In the genomic region with DNA sequence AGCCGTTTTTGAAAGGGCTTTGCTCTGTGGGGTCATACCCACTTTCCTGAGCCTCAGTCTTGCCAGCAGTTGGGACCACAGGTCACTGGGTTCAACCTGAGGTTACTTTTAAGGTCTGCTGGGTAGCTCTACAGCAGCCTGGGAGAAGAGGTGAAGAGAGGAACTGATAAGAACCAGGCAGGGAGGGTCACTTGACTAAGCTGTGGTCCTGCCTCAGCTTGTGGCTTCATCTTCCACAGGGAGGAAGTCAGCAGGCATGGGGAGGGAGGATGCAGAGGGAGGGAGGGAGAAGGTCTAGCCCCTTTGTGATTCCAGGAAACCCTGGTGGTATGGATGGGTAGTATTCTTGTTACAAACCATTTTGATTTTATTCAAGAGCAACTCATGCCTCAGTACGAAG, we compare ENCODE assay signal across 12 mouse cellular contexts.
"Had no signal": no experiment of that assay in that cellular context is flagged by ENCODE, and none has a peak within 500 bp of the region (broad histone marks: within the 10 kb centered on the region; RNA-seq: fewer than 3 reads in every experiment).

No protein-coding gene starts in this region.

- H3K4me1 ChIP-seq: intestine, embryonic 15.5 days; midbrain, embryonic 15.5 days had no signal

- H3K4me3 ChIP-seq: intestine, embryonic 15.5 days; left cerebral cortex, adult 2 months; limb, embryonic 12.5 days; midbrain, embryonic 15.5 days; neural tube, embryonic 13.5 days had no signal

- H3K27me3 ChIP-seq: intestine, embryonic 15.5 days; limb, embryonic 12.5 days; midbrain, embryonic 15.5 days; neural tube, embryonic 13.5 days had no signal

- H3K9ac ChIP-seq: intestine, embryonic 15.5 days; limb, embryonic 12.5 days; midbrain, embryonic 15.5 days; neural tube, embryonic 13.5 days had no signal

- H3K27ac ChIP-seq: intestine, embryonic 15.5 days; left cerebral cortex, adult 2 months; limb, embryonic 12.5 days; midbrain, embryonic 15.5 days; neural tube, embryonic 13.5 days had no signal

- H3K36me3 ChIP-seq: intestine, embryonic 15.5 days; limb, embryonic 12.5 days; midbrain, embryonic 15.5 days; neural tube, embryonic 13.5 days had no signal

- ATAC-seq: intestine, embryonic 15.5 days; midbrain, embryonic 15.5 days had no signal

- H3K4me2 ChIP-seq: intestine, embryonic 15.5 days; limb, embryonic 12.5 days; midbrain, embryonic 11.5 days; midbrain, embryonic 15.5 days; neural tube, embryonic 13.5 days had no signal

- H3K9me3 ChIP-seq: intestine, embryonic 15.5 days; limb, embryonic 12.5 days; midbrain, embryonic 15.5 days had no signal

- DNase-seq: kidney, adult 18-20 months; kidney, postnatal 10 days; kidney, postnatal 4 days; lung, adult 18-20 months; right cerebral cortex, adult 18-20 months; right cerebral cortex, postnatal 25 days had no signal
